Mouse (Mus musculus) MN1 (cell line): ENCODE results near the gene Sergef.

Experiments used
- DNase-seq: peaks from one replicate; pipeline ENCODE4 v3.0.0-alpha.2; 2016; ENCODE audit warnings: low spot score

Gene Sergef

DNA sequence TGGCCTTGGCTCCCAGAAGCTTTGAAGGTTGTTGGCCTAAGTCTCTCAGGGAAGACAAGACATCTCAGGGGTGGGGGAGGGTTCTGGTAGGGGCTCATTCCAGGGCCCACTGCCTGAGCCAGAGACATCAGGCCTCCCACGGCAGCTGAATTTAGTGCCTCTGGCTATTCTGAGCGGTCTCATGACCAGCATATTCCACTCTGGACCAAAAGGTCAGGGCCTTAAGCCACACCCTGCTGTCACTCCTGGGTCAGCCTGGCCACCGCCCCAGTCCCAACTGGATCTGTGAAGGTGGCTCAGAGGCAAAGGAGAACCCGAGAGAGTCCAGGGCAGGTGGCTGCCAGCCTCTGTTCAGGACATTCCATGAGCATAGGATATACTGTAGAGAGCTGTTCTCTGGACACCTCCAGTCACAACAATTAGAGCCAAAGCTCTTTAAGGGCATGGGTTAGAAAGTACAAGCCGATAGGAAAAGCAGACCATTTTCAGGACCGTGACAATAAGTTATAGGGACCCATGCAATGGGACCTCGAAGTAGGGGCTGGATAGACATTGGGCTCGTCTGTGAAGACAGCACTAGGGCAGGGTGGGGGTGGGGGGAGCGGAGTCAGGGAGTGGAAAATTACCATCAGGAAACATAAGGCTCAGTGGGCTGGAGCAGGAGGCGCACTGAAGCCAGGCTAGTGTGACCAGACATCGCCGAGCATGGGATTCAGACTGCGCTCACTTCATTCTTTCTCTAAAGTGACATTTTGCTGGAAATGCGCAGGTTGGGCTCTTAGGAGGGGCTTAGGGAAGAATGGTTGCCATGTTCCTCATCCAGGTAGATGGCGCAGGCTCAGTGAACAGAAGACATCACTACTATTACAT, 235.8 kb downstream of the Sergef start:
- DNase-seq, result no peak

DNA sequence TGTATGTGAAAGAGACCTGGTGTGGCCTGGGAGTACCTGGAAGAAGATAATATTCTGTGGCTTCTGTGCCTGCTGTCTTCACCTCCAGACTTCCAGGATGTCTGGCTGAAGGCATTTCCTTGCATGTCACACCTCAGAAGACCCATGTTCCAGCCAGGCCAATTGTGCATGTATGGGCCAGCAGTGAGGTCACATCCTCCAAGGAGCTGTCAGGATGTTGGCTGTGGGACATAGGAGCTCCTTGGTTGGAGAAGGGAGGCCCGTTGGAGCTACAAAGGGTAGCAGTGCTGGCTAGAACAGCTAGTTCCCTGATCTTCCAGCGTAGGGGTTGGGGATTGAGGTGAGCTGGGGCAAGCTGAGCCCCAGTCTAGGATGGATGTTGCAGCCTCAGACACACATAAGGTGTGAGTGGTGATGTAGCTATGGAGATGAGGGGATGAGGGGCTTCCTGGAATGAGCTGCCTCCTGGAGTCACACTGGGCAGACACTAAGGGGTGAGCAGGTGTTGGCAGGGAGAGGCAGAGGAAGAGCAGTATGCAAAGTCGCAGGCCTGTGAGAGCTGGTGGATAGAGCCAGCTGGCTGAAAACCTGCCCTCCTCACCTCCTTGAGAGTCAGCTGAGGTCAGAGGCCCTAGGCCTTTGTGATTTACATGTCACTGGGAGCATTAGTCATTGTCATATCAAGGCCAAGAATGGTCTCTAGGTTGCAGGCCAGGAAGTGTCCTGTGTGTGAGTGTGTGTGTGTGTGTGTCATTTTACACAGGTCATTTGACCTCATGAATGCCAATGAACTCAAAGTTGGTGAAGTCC, 238.0 kb downstream of the Sergef start:
- DNase-seq, result no peak

DNA sequence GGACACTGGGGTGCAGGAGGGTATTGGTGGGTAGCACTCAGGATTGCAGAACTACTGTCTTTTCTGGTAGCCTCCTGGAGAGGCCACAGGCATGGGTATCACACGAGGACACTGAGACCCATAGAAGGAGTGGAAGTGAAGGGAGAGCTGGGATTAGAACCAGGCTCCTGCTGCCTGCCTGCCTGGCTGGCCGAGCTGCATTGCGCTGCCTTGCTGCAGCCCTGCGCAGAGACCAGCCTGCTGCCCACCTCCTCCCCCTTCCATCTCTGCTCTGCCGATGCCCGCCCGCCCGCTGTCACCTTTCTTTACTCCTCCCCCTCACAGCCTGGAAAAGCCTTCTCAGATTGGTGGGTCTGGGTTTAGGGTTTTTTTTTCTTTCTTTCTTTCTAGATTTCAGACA, 239.3 kb downstream of the Sergef start:
- DNase-seq, result no peak

DNA sequence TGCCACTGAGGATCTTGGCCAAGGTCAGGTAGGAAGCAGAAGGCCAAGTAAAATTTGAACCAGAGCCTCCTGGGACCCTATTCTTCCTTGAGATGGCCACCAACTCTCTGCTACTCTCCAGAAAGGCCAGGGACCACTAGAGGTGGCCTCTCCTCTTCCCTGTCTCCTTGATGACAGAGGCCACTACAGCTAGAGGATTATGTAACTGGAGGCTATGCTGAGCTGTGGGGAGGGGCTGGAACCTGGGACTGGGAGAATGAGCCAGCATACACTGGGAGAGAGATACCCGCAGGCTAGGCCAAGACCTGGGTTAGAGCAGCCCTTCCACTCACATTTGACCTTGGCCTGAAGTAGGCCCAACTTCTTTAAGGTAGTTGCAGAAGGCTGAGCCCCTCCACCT, 239.9 kb downstream of the Sergef start:
- no peak for DNase-seq

DNA sequence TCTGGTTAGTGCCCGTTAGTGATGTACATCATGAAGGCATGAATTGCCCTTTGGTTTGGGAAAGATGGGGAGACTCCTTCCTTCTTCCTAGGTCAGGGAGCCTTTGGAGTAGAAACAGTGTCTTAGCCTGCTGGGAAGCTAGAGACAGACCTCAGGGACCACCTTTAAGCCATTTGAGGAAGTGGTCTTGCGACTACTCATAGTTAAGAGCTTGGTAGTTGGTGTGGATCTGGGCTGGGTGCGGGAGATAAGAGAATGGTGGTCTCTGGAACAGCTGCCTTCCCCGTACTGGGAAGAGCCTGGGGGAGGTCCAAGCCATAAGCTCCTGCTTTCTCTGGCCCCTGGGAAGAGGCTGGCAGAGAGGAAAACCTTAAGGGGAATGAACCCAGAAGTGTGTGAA, 241.0 kb downstream of the Sergef start:
- no peak for DNase-seq

DNA sequence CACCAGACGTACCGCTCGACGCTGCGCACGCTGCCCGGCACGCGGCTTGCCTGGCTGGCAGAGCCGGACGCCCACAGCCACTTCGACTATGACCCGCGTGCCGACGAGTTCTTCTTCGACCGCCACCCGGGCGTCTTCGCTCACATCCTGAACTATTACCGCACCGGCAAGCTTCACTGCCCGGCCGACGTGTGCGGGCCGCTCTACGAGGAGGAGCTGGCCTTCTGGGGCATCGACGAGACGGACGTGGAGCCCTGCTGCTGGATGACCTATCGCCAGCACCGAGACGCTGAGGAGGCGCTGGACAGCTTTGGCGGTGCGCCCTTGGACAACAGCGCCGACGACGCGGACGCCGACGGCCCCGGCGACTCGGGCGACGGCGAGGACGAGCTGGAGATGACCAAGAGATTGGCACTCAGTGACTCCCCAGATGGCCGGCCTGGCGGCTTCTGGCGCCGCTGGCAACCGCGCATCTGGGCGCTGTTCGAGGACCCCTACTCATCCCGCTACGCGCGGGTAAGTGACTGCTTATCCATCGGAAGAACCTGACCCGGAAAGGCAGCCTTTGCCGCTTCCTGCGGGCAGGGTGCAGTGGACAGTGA, 241.8 kb downstream of the Sergef start:
- DNase-seq, result no peak

DNA sequence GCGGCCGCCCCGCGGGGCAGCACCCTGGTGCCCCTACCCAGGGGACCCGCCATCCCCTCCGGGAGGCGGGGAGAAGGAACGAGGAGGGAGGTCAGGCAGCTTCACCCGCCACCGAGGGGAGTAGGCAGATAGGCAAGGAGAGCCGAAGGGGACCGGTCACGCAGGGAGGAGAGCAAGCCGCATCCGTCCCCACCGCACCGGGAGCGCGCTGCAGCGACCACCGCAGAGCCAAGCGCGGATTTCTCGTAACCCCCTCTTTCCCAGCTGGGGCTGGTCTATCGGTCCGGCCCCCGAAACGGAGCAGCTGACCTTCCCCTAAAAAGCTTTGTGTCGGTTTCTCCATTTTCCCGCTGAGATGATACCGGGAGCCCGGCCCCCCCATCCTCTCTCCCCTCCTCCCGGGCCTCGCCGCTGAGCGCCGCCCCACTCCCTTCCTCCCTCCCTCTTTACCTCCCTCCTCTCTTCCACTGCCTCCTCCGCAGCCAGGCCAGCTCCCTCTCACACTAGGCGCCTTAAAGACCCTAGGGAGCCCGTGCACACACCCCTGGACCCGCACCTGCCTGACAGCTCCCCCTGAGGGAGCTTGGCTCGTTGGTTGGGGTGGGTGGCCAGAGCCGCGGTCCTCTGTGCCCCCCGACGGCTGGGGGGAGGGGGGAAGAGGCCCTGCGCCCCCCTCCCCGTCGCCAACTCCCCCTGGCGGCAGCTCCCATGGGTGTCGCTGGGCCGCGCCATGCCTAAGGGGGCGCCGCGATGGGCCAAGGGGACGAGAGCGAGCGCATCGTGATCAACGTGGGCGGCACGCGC, 242.5 kb downstream of the Sergef start:
- peak; percentile 45 for DNase-seq

DNA sequence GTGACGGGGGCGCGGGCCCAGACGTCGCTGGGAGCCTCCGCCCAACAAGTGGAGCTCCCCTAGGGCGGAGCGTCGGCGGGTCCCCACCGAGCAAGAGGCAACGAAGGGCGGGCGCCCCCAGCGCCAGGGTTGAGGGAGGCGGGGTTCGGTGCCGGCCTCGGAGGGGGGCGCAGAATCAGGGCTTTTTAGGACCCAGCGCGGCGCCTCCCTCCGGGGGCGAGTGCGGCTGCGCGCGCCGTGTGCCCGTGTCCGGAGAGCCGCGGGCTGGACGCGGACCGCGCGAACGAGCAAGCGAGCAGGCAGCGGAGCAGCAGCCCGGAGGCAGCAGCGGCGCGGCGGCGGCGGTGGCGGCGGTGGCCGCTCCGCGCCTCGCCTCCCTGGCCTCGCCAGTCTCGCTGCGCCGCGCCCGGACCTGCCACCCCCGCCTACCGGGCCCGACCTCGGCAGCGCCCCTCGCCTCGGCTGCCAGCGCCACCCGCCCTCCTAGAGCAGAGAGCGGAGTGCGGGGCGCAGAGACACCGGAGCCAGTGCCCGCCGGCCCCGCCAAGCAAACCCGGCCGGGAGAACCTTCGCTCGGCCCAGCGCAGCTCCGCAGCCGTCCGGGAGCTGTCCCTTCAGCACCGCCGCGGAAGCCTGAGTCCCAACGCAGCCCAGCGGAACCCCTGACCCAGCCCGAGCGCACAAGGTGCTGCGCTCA, 243.2 kb downstream of the Sergef start, which contains the start of gene Kcnc1:
Gene Kcnc1 (plus strand): TSS at position 267 of the 697 bp plus-strand sequence.
- peak; percentile 85 for DNase-seq

DNA sequence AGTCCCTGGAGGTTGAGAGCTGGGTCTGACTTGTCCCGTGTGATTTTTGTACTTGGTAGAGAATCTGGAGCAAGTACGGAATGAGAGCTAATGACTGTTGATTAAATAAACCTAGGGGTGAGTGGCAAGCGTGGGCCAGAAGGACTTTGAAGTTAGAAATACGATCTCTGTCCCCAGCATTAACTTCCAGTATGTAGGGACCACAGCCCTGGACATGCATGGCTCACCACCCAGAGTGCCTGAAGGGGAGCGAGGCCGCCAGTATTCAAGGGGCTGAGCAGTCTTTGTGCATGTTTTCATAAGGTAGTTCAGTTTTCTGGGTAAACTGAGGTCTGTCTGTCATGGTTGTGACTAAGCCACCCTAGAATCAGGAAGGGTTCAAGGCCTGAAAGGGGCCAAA, 244.0 kb downstream of the Sergef start:
- peak; percentile 12 for DNase-seq

DNA sequence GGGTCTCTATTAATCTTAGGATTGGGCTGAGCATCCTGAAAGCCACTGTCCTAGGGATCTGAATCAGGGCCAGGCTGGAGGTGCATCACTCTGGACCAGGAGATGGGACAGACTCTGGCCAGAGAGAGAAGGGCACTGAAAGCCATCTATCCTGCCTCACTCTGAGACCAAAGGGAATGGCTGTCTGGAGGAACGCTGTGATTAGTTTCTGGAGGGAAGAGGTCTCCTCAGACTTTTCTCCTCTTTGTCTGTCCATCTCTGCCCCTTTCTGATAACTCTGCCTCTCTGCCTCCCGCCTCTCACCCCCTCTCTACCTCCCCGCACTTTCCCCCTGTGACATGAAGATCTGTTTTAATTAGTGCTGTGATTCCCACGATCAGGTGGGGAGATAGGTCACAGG, 244.7 kb downstream of the Sergef start:
- no peak for DNase-seq

DNA sequence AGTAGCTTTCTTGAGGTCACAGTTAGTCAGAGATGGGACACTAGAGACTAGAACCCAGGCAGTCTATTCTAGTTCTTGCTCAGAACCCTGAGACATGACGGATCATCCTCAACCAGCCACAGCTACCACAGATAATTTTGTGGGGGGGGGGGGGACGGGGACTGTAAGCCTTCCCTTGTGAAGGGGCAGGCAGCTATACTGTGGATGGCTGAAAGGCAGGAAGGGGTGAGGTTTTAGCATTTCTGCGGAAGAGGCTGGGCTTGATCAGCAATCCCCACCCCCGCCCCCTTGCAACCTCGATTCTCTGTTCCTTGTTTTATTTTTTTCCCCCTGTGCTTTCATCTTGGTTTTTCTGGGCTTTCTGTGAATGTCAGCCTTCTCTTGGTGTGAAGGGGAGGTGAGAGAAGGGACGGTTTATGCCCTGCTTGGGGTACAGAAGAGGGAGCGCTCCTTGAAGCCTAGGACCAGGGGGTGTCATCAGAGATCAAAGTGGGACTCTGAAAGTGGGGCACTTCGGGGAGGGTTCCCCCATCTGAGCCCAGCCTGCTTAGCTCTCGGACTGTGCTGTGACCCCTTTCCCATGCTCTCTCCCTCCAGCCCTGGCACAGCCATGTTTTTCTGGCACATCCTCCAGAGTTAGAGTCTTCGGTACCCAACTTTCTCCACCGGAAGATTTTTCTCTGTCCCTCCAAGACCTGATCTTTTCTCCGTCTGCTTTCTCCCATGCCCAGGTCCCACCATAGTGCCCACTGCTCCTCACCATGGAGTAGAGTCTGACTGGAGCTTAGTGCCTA, 245.7 kb downstream of the Sergef start:
- no peak for DNase-seq
